Mouse (Mus musculus): ENCODE measurements around the gene Phf2. TPM values are rescaled to one million over a fixed set of nuclear protein-coding genes. Genes with fewer than 3 reads are reported as not detected.

Phf2 gene
- total RNA-seq (2015; ENCODE audit: low replicate concordance): 9.4 and 10.2 TPM in 2 replicates
- total RNA-seq (2017; ENCODE audit: low replicate concordance): 3.9 and 5.6 TPM in 2 replicates

GRCm38 (mm10) chr13:48870771-48871731, at the start of gene Phf2:
Phf2 (minus strand) TSS chr13:48871119.
- peak; percentile 44; the same call in 1 of the 2 replicates for ATAC-seq (replicated peaks; ENCODE audit: low FRiP score, poor library complexity, severe bottlenecking)

DNA sequence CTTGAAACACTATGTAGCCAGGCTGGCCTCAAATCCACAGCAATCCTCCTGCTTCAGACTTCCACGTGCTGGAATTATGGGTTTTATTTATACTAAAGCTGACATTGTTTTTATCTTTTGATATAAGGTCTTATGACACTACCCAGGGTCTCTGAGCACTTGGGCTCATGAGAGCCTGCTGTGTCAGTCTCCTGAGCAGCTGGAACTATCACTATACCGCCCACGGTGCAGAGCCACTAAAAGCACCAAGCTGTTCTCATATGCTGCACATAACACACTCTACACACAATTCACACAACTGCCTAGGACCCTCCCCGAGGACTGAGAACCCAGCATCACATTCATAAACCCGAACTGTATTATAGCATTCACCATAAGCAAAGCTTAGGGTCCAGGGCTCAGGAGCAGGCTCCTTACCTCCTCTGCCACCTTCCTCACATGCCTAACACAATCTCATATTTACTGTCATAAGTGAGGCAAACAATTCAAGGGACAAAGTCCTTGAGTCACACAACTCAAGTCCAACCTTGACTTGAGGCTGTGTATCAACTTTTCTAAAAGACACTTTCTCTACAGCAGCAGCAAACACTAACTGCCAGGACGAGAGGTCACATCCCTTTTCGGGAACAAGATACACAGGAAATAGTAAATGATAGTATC, 49.0 kb upstream of the Phf2 start:
- no peak for ATAC-seq (replicated peaks; ENCODE audit: low FRiP score, poor library complexity, severe bottlenecking)

DNA sequence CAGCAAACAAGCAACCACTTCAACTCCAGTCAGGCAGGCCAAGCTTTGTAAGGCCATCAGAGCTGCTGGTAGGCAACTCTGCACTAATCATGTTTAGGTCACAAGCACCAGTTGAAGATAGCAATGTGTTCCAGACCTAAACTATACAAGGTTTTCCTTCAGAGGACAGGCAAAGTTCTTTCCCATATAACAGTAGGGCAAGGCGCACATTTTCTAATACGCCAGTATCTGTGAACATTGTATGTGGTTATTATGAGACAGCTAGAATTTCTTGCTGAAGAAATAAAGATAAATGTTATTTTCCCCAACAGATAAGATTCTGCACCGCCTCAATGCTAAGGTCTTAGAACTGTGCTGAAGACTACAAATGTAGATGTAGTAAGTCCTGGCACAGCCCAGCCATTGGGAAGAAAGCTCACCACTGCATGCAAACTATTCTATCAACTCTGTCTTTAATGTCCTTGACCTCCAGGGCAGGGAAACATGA, 46.2 kb upstream of the Phf2 start:
- no peak for ATAC-seq (replicated peaks; ENCODE audit: low FRiP score, poor library complexity, severe bottlenecking)

GRCm38 (mm10) chr13:48913680-48914079, 42.8 kb upstream of the Phf2 start:
- no peak for ATAC-seq (replicated peaks; ENCODE audit: low FRiP score, poor library complexity, severe bottlenecking)

DNA sequence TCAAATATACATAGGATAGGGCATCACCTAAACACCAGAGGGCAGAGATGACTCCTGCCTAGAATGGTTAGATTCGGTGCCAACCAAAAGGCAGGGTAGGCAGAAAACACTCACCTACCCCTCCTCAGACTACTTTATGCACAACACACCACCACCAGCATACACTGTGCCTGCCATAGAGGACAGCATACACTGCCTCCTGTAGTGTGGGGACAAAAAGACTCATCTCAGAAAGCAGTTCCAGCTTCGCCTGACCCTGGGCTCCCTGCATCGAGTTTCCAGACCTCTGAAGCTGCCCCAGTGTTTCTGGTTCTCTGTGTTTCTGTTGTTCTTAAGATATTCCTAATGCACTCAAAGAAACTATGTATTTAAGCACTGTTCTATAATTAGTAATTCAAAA, 42.2 kb upstream of the Phf2 start:
- no peak for ATAC-seq (replicated peaks; ENCODE audit: low FRiP score, poor library complexity, severe bottlenecking)

DNA sequence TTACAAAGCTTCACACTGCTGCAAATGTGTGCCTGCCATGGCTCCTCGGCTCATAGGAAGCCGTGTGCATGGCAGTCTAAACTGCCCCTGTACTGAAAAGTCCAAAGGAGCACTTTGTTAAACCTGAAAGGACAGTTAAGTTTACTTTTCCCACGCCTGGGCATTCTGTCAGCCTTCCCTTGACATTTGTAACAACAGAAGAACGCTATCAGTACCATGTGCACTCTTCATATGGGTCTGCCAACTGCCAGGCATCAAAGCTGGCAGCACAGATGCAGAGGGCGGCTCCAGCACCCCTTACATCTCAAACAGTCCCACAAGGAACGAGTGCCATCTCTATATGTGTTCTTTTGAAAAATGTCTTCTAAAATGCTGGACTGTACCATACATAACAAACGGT, 40.5 kb upstream of the Phf2 start:
- ATAC-seq (replicated peaks; ENCODE audit: low FRiP score, poor library complexity, severe bottlenecking): no peak

GRCm38 (mm10) chr13:48905458-48905857, 34.5 kb upstream of the Phf2 start:
- no peak for ATAC-seq (replicated peaks; ENCODE audit: low FRiP score, poor library complexity, severe bottlenecking)

DNA sequence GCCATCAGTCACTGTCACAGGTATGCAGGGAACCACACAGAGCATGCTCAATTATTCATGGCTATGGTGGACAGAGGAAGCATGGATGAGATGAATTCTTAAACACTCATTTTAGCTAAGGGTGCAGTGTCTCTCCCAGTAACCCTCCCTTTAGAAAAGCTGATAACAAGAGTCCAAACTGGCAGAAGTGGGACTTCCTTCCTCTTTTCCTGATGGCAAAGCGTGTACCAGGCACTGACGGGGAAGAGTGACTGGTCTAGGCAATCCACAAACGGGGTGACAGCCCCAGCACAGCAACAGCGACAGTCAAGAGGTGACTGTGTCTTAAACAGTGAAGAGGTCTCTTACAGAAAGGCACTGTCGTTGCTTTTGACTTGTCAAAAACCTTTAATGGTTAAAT, 24.5 kb upstream of the Phf2 start:
- no peak for ATAC-seq (replicated peaks; ENCODE audit: low FRiP score, poor library complexity, severe bottlenecking)

- ATAC-seq (replicated peaks; ENCODE audit: low FRiP score, poor library complexity, severe bottlenecking): no peak
These were observed 19.5 kb upstream of the Phf2 start for GRCm38 (mm10) chr13:48890260-48890960.

GRCm38 (mm10) chr13:48878534-48878933, 7.6 kb upstream of the Phf2 start:
- ATAC-seq (replicated peaks; ENCODE audit: low FRiP score, poor library complexity, severe bottlenecking): peak; percentile 100

DNA sequence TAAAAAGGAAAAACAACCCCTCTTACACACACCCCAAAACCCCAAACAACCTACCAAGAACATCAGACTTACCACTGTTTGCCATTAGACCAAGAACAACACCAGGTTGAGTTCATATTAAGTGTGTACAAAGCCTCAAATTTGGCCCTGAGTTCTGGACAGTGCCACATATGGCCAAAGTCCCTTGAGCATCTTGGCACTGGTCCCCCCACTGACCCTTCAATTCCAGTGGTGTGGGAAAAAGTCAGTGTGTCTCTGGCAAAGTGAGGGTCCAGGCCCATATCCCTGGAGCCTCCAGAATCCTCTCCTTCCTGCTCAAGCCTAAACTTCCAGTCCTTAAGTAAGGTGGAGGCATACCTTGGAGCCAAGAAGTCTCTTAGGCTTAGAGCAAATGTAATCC, 6.9 kb upstream of the Phf2 start:
- ATAC-seq (replicated peaks; ENCODE audit: low FRiP score, poor library complexity, severe bottlenecking): no peak

DNA sequence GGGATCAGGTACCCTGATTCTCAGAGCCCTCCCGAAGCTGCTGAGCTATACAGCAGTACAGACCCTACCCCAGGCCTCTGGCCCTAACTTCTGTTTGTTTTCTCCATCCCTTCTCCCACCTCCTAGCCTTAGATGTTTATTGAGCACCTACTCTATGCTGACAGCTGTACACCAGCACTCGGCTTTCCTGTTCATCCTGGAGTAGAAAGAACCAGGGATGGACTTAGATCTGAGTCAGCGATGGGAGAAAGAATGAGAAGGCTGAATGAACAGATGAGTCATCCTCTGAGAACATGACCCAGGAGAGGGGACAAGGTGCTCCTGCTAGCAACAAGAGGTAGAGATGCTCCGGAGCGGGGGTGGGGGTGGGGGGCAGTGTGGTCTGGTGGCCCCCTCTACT, 1.8 kb upstream of the Phf2 start:
- ATAC-seq (replicated peaks; ENCODE audit: low FRiP score, poor library complexity, severe bottlenecking): no peak

GRCm38 (mm10) chr13:48871887-48872606, 1.1 kb upstream of the Phf2 start:
- ATAC-seq (replicated peaks; ENCODE audit: low FRiP score, poor library complexity, severe bottlenecking): no peak; the same call in 1 of the 2 replicates

GRCm38 (mm10) chr13:48869950-48870770, 759 bp downstream of the Phf2 start:
- no peak; the same call in 1 of the 2 replicates for ATAC-seq (replicated peaks; ENCODE audit: low FRiP score, poor library complexity, severe bottlenecking)

DNA sequence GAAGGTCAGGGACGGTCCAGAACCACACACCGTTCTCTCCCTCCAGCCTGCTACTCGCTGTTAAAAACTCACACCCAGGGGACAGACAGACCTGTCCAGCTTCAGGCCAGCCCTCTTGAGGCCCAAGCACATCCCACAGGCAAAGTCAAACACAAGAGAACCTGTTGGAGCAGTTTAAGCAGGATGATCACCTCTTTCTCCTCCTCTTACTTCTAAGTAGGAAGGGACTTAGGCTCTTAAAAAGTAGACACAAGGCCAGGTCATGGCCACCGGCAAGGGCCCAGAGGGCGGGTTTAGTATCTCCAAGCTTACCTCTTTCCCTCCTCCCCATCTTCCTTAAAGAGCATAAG, 1.3 kb downstream of the Phf2 start:
- peak; percentile 53 for ATAC-seq (replicated peaks; ENCODE audit: low FRiP score, poor library complexity, severe bottlenecking)

GRCm38 (mm10) chr13:48869088-48869487, 1.8 kb downstream of the Phf2 start:
- no peak for ATAC-seq (replicated peaks; ENCODE audit: low FRiP score, poor library complexity, severe bottlenecking)

DNA sequence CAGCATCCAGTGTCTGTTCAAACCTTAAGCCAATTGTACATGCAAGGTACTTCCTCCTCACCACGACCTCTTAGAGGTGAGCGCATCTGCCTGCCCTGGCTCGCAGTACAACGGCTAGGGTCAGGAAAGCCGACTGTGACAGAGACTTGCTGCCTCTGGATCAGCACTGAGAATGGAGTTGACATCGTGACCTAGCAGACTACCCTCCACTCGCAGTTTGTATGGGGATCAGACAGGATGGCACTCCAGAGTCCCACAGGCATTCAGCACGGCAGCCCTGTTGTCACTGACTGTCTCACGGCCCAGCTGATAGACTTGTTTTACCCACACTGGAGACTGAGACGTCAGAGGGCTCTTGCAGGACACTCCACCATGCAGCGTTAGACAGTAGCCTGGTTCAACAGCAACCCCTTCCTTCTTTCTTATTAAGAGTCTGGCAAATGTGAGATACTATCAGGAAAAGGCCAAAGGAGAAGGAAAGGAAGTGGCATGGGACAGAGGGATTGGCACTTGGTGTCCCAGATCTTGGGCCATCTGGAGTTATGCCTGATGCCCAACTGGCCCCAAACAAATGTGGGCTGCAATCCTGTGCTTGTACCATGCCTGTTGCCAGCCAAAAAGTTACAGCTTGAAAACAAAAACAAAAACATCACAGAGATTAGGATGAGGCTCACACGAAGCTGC, 6.1 kb downstream of the Phf2 start:
- no peak for ATAC-seq (replicated peaks; ENCODE audit: low FRiP score, poor library complexity, severe bottlenecking)

DNA sequence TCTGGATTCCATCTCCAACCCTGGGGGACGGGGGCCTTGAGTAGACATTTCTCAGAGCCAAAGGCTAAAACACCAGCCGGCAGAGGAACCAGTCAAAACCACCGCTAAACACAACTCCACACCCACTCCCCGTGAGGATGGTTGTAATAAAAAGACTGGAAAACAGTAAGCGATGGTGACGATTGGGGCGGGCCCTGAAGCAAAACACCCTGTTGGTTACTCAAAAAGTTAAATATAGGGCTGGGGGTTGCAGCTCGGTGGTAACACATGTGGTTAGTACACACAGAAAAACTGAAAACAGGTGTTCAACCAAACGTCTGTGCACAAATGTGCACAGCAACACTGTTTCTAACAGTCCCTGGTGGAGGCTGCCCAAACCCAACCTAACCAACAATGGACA, 7.4 kb downstream of the Phf2 start:
- no peak for ATAC-seq (replicated peaks; ENCODE audit: low FRiP score, poor library complexity, severe bottlenecking)
